Mouse (Mus musculus) olfactory bulb, adult 2 months (tissue): ENCODE data around the gene Cacnb1.

Source experiments
- CTCF ChIP-seq: fragments of 200-500 bp; IDR thresholded peaks from 2 replicates; pipeline ENCODE4 v1.5.1; 2012; ENCODE audit warnings: low read depth, mild to moderate bottlenecking, low read length, moderate library complexity; ENCODE audit not compliant: insufficient read depth
- POLR2A ChIP-seq: fragments of 200-500 bp; IDR thresholded peaks from 2 replicates; pipeline ENCODE4 v1.6.1; 2012; ENCODE audit warnings: mild to moderate bottlenecking, low read depth, low read length, moderate library complexity; ENCODE audit not compliant: insufficient read depth

DNA sequence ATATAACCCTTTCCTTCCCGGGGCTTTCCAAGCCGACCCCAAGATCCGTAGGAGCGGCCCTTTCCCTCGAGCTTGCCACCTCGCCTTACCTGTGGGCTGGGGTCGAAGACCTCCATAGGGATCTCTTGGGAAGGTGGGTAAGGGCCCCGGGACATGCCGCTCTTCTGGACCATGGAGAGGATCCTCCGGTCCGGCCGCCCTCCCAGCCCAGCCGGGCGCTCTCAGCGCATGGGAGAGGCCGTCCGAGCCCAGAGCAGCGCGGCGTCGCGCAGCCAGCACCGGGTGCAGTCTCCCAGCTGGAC lies 630 bp downstream of the Cacnb1 start:
- no peak for TF ChIP-seq CTCF
- TF ChIP-seq POLR2A = no peak
